Mouse (Mus musculus) stomach, postnatal 0 days (tissue): Measurements from ENCODE around the gene Tceanc2. TPM values are rescaled to one million over a fixed set of nuclear protein-coding genes. Genes with fewer than 3 reads are reported as not detected.

Experiments used
- ATAC-seq: fragments of 200-750 bp; cut with Nextera tagmentation; 2 replicates; pipeline ENCODE4 v1.8.0; 2017; ENCODE audit not compliant: low FRiP score, low TSS enrichment
- DNase-seq: peaks from one replicate; pipeline ENCODE4 v3.0.0-alpha.2; 2016; ENCODE audit warnings: low spot score
- H3K27ac ChIP-seq: fragments of 300-500 bp; sonication (generic); replicated peaks from 2 replicates; pipeline ENCODE4 v1.5.1; 2014; ENCODE audit warnings: mild to moderate bottlenecking, control low read depth
- H3K27me3 ChIP-seq: fragments of 300-500 bp; sonication (generic); 2 replicates; pipeline ENCODE4 v1.6.1; 2014; ENCODE audit warnings: low read length; ENCODE audit not compliant: control insufficient read depth, insufficient read depth
- H3K36me3 ChIP-seq: fragments of 300-500 bp; sonication (generic); 2 replicates; pipeline ENCODE4 v1.6.1; 2014; ENCODE audit warnings: low read length, mixed read lengths; ENCODE audit not compliant: control insufficient read depth, insufficient read depth
- H3K4me1 ChIP-seq: fragments of 300-500 bp; sonication (generic); replicated peaks from 2 replicates; pipeline ENCODE4 v1.6.1; 2014; ENCODE audit warnings: antibody characterized with exemption; ENCODE audit not compliant: control insufficient read depth, insufficient read depth
- H3K4me2 ChIP-seq: fragments of 300-500 bp; sonication (generic); replicated peaks from 2 replicates; pipeline ENCODE4 v1.6.1; 2014; ENCODE audit warnings: low read depth, mild to moderate bottlenecking, control low read depth, moderate library complexity
- H3K4me3 ChIP-seq: fragments of 300-500 bp; sonication (generic); 2 replicates; pipeline ENCODE4 v1.5.1; 2014; ENCODE audit warnings: low read depth, low read length, control low read depth
- H3K9ac ChIP-seq: fragments of 300-500 bp; sonication (generic); 2 replicates; pipeline ENCODE4 v1.6.1; 2014; ENCODE audit warnings: mild to moderate bottlenecking, low read length, control low read depth, mixed read lengths
- H3K9me3 ChIP-seq: fragments of 300-500 bp; sonication (generic); 2 replicates; pipeline ENCODE4 v1.6.1; 2016; ENCODE audit warnings: low read length; ENCODE audit not compliant: control insufficient read depth
- CTCF ChIP-seq: IDR thresholded peaks from 2 replicates; pipeline ENCODE4 v1.5.1; 2016; ENCODE audit warnings: antibody characterized with exemption, low read depth, mild to moderate bottlenecking, moderate library complexity
- EP300 ChIP-seq: optimal IDR thresholded peaks from 2 replicates; pipeline ENCODE3; 2016; ENCODE audit warnings: antibody characterized with exemption
- WGBS: fragments of 180-500 bp; shearing (Covaris S2); extraction: QIAGEN DNeasy Blood & Tissue Kit; methylation state at CpG from one replicate; pipeline ENCODE4 v1.1.7; 2014; 5-methylcytosine and 5-hydroxymethylcytosine counted together
- polyA plus RNA-seq: library from polyadenylated mRNA; unstranded; fragments of >200 nt; fragmentation: Nextera tagmentation; extraction: Ambion mirVana; gene quantifications from 2 replicates; pipeline ENCODE4 v1.2.1, GENCODE M21; 2015

The Tceanc2 gene
- polyA plus RNA-seq, 1 experiment from 2014 or later: 21.2 TPM

- Histone ChIP-seq H3K4me2 (no peak overlapping the region), H3K4me3 (no peak overlapping the region), H3K27me3 (no peaks in the 10 kb centered on the region), H3K4me1 (0 out of 2 replicates have a peak, but pooled peaks cover 2% of the 10 kb centered on the region), H3K9me3 (no peaks in the 10 kb centered on the region), H3K36me3 (peaks cover 9% of the 10 kb centered on the region), H3K27ac (no peak overlapping the region), H3K9ac (no peak overlapping the region)
- DNase-seq: peak; percentile 24
- TF ChIP-seq CTCF (no peak), EP300 (no peak)
- 60% methylated on average over 4 of the region's 4 CpGs for WGBS
- ATAC-seq: no peak
Measured at GRCm38 (mm10) chr4:107183203-107183602, 4.3 kb upstream of the Tceanc2 start.

- Histone ChIP-seq H3K27me3 (no peaks in the 10 kb centered on the region), H3K4me2 (no peak overlapping the region), H3K4me3 (no peak overlapping the region), H3K9me3 (no peaks in the 10 kb centered on the region), H3K9ac (no peak overlapping the region), H3K36me3 (peaks cover 7% of the 10 kb centered on the region), H3K27ac (no peak overlapping the region), H3K4me1 (0 out of 2 replicates have a peak, but pooled peaks cover 2% of the 10 kb centered on the region)
- WGBS: 53% methylated on average over 2 of the region's 2 CpGs
- no peak for DNase-seq
- no peak for ATAC-seq
- TF ChIP-seq CTCF: no peak
- TF ChIP-seq EP300: no peak
Measured at GRCm38 (mm10) chr4:107182796-107183195, 3.9 kb upstream of the Tceanc2 start.

GRCm38 (mm10) chr4:107181866-107182265, 3.0 kb upstream of the Tceanc2 start:
- Histone ChIP-seq H3K4me3 (no peak overlapping the region), H3K4me2 (no peak overlapping the region), H3K9ac (no peak overlapping the region), H3K27ac (no peak overlapping the region), H3K27me3 (no peaks in the 10 kb centered on the region), H3K9me3 (no peaks in the 10 kb centered on the region), H3K36me3 (peaks cover 2% of the 10 kb centered on the region; the same call in 1 of the 2 replicates), H3K4me1 (peaks cover 4% of the 10 kb centered on the region; the same call in 1 of the 2 replicates)
- no peak for ATAC-seq
- DNase-seq: no peak
- WGBS: 70% methylated on average over 6 of the region's 6 CpGs
- TF ChIP-seq CTCF (no peak), EP300 (no peak)

- H3K4me3 ChIP-seq: no peak overlapping the region
- H3K27ac ChIP-seq: no peak overlapping the region
- ATAC-seq (no peak), DNase-seq (no peak)
- TF ChIP-seq CTCF (no peak), EP300 (no peak)
- H3K4me2 ChIP-seq: no peak overlapping the region
- H3K9ac ChIP-seq: no peak overlapping the region
- H3K27me3 ChIP-seq: no peaks in the 10 kb centered on the region
- no peaks in the 10 kb centered on the region for H3K9me3 ChIP-seq
- no peaks in the 10 kb centered on the region for H3K36me3 ChIP-seq
- H3K4me1 ChIP-seq: peaks cover 5% of the 10 kb centered on the region; the same call in 1 of the 2 replicates
Measured at GRCm38 (mm10) chr4:107180746-107181145, 1.8 kb upstream of the Tceanc2 start.

DNA sequence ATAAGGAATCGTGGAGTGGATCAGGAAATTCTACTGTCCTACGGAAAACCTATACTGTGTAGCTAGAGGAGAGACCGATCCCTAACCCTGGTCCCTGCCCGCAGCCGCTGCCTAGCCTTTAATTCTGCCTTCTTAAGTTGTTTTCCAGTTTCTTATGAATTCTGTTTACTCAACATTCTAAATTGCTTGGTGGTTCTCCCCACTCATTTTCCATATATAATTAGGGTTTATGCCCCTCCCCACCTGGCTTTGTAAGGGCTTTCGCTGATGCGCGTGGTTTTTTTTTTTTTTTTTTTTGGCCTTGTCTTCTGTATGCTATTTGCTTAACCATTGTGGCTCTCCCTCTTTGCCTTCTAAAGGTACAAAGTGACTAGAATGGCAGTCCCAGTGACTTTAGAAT, 645 bp upstream of the Tceanc2 start:
- Histone ChIP-seq H3K4me2 (peak overlapping the region; percentile 61), H3K9ac (peak overlapping the region; percentile 91), H3K4me3 (peak overlapping the region; percentile 98), H3K27ac (peak overlapping the region; percentile 98), H3K4me1 (peaks cover 5% of the 10 kb centered on the region; the same call in 1 of the 2 replicates), H3K27me3 (no peaks in the 10 kb centered on the region), H3K9me3 (no peaks in the 10 kb centered on the region), H3K36me3 (no peaks in the 10 kb centered on the region)
- ATAC-seq (no peak), DNase-seq (no peak)
- WGBS: 0% methylated on average over 8 of the region's 8 CpGs
- no peak for TF ChIP-seq EP300

- peak; percentile 29; the same call in 1 of the 2 replicates for TF ChIP-seq CTCF
- TF ChIP-seq EP300: no peak
- peak within 1 kb of the TSS; percentile 98 for H3K4me3 ChIP-seq
- peaks cover 5% of the 10 kb centered on the region; the same call in 1 of the 2 replicates for H3K4me1 ChIP-seq
- DNase-seq (peak; percentile 99), ATAC-seq (peak; percentile 97)
- H3K9me3 ChIP-seq: no peaks in the 10 kb centered on the region
- no peaks in the 10 kb centered on the region for H3K36me3 ChIP-seq
- no peaks in the 10 kb centered on the region for H3K27me3 ChIP-seq
- H3K27ac ChIP-seq: peak within 1 kb of the TSS; percentile 98
- peak within 1 kb of the TSS; percentile 72 for H3K4me2 ChIP-seq
- WGBS: 0% methylated on average over 48 of the region's 49 CpGs
- H3K9ac ChIP-seq: peak within 1 kb of the TSS; percentile 91
Measured at GRCm38 (mm10) chr4:107178182-107178829, 610 bp downstream of the Tceanc2 start, which contains the start of gene Tmem59. Gene Tmem59, plus strand, starts transcription at chr4:107178399.
